Mouse (Mus musculus) liver, embryonic 13.5 days (tissue): ENCODE results near the gene Mblac1. TPM values are rescaled to one million over a fixed set of nuclear protein-coding genes. Genes with fewer than 3 reads are reported as not detected.

ENCODE experiments used
- microRNA counts: library from miRNA; unstranded; fragments of <30 nt; microRNA quantifications from one replicate; lab custom pipeline; 2016
- microRNA-seq: library from miRNA; unstranded; fragments of <30 nt; microRNA quantifications from one replicate; pipeline ENCODE4, GENCODE M21; 2016
- polyA plus RNA-seq: library from polyadenylated mRNA; unstranded; fragments of >200 nt; fragmentation: Nextera tagmentation; extraction: Ambion mirVana; gene quantifications from 2 replicates; pipeline ENCODE4 v1.2.1, GENCODE M21; 2015

Gene Mblac1
- polyA plus RNA-seq, 1 experiment from 2014 or later, result 4.1 TPM

MicroRNAs encoded within 50 kb of the gene (microRNA counts, 519-probe panel; counts per million panel counts)
- microRNA mmu-miR-106b (lab: Ali Mortazavi, UCI) (6,134 counts per million, percentile 76 among the panel's probes with 10 or more counts), microRNA mmu-miR-25 (lab: Ali Mortazavi, UCI) (7,937 counts per million, percentile 96 among the panel's probes with 10 or more counts), microRNA mmu-miR-93 (lab: Ali Mortazavi, UCI) (6,045 counts per million, percentile 75 among the panel's probes with 10 or more counts)

Small RNA genes within 50 kb of the gene (microRNA-seq; reads per million reads assigned to microRNA genes)
- gene Mir106b, result 13,067 reads per million, percentile 95 among the genes with 10 or more reads in this experiment
- 1,197 reads per million, percentile 77 among the genes with 10 or more reads in this experiment for gene Mir25
- 24,787 reads per million, percentile 97 among the genes with 10 or more reads in this experiment for gene Mir93

Other genes starting within 250 kb of the Mblac1 start
- 0.03 TPM in 1 of 2 replicates, not detected in the other for gene Gjc3, start 231.2 kb upstream of the Mblac1 start, polyA plus RNA-seq
- 0.38 and 0.44 TPM in 2 replicates for gene Azgp1, start 212.8 kb upstream of the Mblac1 start, polyA plus RNA-seq
- not detected in 2 replicates for gene Smok3a, start 173.1 kb upstream of the Mblac1 start, polyA plus RNA-seq
- not detected in 2 replicates for gene Smok3b, start 172.9 kb upstream of the Mblac1 start, polyA plus RNA-seq
- gene Smok3c, start 141.1 kb upstream of the Mblac1 start, polyA plus RNA-seq, result not detected in 2 replicates
- gene Zkscan1, start 109.2 kb upstream of the Mblac1 start, polyA plus RNA-seq, result 3.8 and 5.2 TPM in 2 replicates
- gene Zscan21, start 77.4 kb upstream of the Mblac1 start, polyA plus RNA-seq, result 15.4 and 16.0 TPM in 2 replicates
- gene Zfp113, start 38.6 kb upstream of the Mblac1 start, polyA plus RNA-seq, result 4.6 and 5.2 TPM in 2 replicates
- 180 TPM in 2 replicates for gene Cops6, start 33.2 kb upstream of the Mblac1 start, polyA plus RNA-seq
- gene Ap4m1, start 22.3 kb upstream of the Mblac1 start, polyA plus RNA-seq, result 5.9 and 7.4 TPM in 2 replicates
- gene Mcm7, start 21.9 kb upstream of the Mblac1 start, polyA plus RNA-seq, result 224 and 255 TPM in 2 replicates
- 39.1 and 50.9 TPM in 2 replicates for gene Taf6, start 6.9 kb upstream of the Mblac1 start, polyA plus RNA-seq
- gene Cnpy4, start 6.8 kb upstream of the Mblac1 start, polyA plus RNA-seq, result 17.6 and 18.4 TPM in 2 replicates
- 0.07 and 0.08 TPM in 2 replicates for gene Nxpe5, start 31.6 kb downstream of the Mblac1 start, polyA plus RNA-seq
- 32.0 and 33.7 TPM in 2 replicates for gene Lamtor4, start 61.2 kb downstream of the Mblac1 start, polyA plus RNA-seq
- gene BC037034, start 69.7 kb downstream of the Mblac1 start, polyA plus RNA-seq, result 2.8 and 3.6 TPM in 2 replicates
- 0.14 and 0.23 TPM in 2 replicates for gene Gal3st4, start 78.5 kb downstream of the Mblac1 start, polyA plus RNA-seq
- not detected in 2 replicates for gene Gm43720, start 85.6 kb downstream of the Mblac1 start, polyA plus RNA-seq
- gene Gpc2, start 85.7 kb downstream of the Mblac1 start, polyA plus RNA-seq, result 0.92 and 1.3 TPM in 2 replicates
- gene Stag3, start 85.9 kb downstream of the Mblac1 start, polyA plus RNA-seq, result 1.5 and 1.6 TPM in 2 replicates
- gene Pvrig, start 147.6 kb downstream of the Mblac1 start, polyA plus RNA-seq, result 0.36 and 0.53 TPM in 2 replicates
- 5.6 and 6.4 TPM in 2 replicates for gene Zfp157, start 247.2 kb downstream of the Mblac1 start, polyA plus RNA-seq